Mouse (Mus musculus): ENCODE measurements around the gene Ccr8. TPM values are rescaled to one million over a fixed set of nuclear protein-coding genes. Genes with fewer than 3 reads are reported as not detected.
"Not testable (repeated sequence)": the region's sequence is repeated elsewhere in the genome, so short reads cannot be mapped to it uniquely, and the experiment has no call there.

Gene Ccr8
- polyA plus RNA-seq, 1 experiment from 2014 or later = 0.38 TPM

DNA sequence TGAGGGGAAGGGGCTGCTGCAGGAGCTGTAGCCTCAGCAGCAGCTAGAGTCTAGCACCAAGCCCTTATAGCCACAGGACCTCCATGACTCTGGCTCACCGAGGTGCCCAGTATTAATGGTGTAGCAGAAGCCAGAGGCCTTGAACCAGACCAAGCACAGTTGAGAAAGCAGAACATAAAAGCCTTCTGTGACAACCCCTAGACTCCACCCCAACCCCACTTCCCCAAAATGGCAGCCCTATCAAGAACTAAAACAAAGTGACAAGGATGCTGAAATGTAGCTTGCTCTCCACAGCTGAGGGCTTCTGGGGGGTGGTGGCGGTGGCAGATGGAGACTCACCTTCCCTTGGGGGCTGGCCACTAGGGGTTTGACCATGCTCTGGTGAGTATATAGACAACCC, 9.3 kb downstream of the Ccr8 start:
- no peak overlapping the region for H3K4me3 ChIP-seq (ENCODE audit: low read length)
- H3K4me2 ChIP-seq (ENCODE audit: low read depth, low read length) = no peak overlapping the region
- H3K36me3 ChIP-seq (ENCODE audit: control insufficient read depth, insufficient read depth, low read length) = no peaks in the 10 kb centered on the region
- no peaks in the 10 kb centered on the region for H3K4me1 ChIP-seq (replicated peaks; ENCODE audit: control insufficient read depth, insufficient read depth, low read length)
- WGBS = 96% methylated on average over 2 of the region's 2 CpGs
- H3K9me3 ChIP-seq (ENCODE audit: control insufficient read depth, low read length) = no peaks in the 10 kb centered on the region
- no peak overlapping the region for H3K27ac ChIP-seq (ENCODE audit: low read length)
- no peaks in the 10 kb centered on the region for H3K27me3 ChIP-seq (ENCODE audit: control insufficient read depth, insufficient read depth, low read depth, low read length)
- ATAC-seq (ENCODE audit: low read depth) = no peak
- no peak overlapping the region for H3K9ac ChIP-seq (ENCODE audit: low read length)

DNA sequence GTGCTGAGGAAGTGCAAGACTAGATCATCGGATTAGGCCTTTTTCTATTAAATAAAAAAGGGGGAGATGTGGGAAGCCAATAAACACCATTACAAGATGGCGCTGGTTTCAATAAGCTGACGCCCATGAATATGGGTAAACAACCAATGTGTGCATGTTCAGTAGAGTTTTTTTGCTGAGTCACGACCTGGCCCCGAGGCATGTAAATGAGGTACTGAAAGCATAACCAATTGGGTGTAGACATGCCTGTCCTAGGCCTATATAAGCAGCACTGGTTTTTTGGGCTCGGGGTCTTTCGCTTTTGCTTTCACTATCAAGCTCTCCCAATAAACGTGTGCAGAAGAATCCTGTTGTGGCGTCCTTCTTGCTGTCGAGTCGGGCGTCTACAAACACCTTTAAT, 17.0 kb downstream of the Ccr8 start:
- H3K36me3 ChIP-seq (ENCODE audit: control insufficient read depth, insufficient read depth, low read length); H3K27ac ChIP-seq (ENCODE audit: low read length); ATAC-seq (ENCODE audit: low read depth); H3K4me3 ChIP-seq (ENCODE audit: low read length); H3K4me1 ChIP-seq (replicated peaks; ENCODE audit: control insufficient read depth, insufficient read depth, low read length); H3K27me3 ChIP-seq (ENCODE audit: control insufficient read depth, insufficient read depth, low read depth, low read length); H3K4me2 ChIP-seq (ENCODE audit: low read depth, low read length); H3K9ac ChIP-seq (ENCODE audit: low read length); H3K9me3 ChIP-seq (ENCODE audit: control insufficient read depth, low read length): not testable (repeated sequence)
- WGBS = 94% methylated on average over 12 of the region's 12 CpGs

DNA sequence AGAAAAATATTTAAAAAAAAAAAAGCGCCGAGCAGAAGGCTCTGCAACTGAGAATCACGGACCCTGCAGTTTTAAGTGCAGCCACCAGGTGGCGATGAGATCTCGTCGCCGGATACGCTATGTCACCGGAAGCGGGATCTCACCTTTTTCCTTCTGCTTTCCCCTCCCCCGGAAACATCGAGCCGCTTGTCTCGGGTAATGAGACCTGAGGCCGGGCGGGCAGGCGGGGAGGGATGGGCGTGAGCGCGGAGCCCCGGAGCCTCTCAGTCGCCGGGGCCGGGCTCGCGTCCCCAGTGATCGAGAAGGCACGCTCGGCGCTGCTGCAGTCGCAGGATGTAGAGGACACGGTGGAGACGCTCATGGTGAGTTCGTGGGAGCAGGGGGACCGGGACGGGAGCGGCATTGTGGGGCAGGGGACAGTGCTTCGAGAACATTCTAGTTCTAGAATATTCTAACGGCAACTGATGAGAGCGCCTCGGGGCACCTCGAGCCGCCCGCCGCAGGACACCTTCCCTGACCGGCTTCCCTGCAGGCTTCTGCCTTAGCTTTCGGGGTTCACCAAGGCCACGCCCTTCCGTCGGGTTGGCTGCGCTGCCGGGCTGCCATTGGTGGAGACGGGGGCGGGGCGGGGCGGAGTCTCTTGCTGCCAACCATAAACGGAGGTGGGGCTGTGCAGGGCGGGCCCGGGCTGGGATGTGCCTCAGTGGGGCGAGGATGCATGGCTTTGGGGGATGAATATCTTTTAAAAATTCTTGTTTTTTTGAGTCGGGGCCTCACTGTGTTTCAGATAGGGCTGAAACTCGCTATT, 18.5 kb downstream of the Ccr8 start, which contains the start of gene Slc25a38:
TSS of gene Slc25a38 (plus strand) at position 164 of the 808 bp plus-strand sequence.
- no peaks in the 10 kb centered on the region for H3K9me3 ChIP-seq (ENCODE audit: control insufficient read depth, low read length)
- no peaks in the 10 kb centered on the region for H3K36me3 ChIP-seq (ENCODE audit: control insufficient read depth, insufficient read depth, low read length)
- under 1% methylated on average over 61 of the region's 62 CpGs for WGBS
- peak; percentile 99 for ATAC-seq (ENCODE audit: low read depth)
- H3K4me3 ChIP-seq (ENCODE audit: low read length) = peak within 1 kb of the TSS; percentile 60
- H3K27ac ChIP-seq (ENCODE audit: low read length) = peak within 1 kb of the TSS; percentile 87
- H3K4me1 ChIP-seq (replicated peaks; ENCODE audit: control insufficient read depth, insufficient read depth, low read length) = peaks cover 3% of the 10 kb centered on the region
- peak within 1 kb of the TSS; percentile 60 for H3K4me2 ChIP-seq (ENCODE audit: low read depth, low read length)
- no peaks in the 10 kb centered on the region for H3K27me3 ChIP-seq (ENCODE audit: control insufficient read depth, insufficient read depth, low read depth, low read length)
- H3K9ac ChIP-seq (ENCODE audit: low read length) = peak within 1 kb of the TSS; percentile 74

GRCm38 (mm10) chr9:120111156-120111945, 19.4 kb downstream of the Ccr8 start:
- Histone ChIP-seq H3K9ac (ENCODE audit: low read length) (peak overlapping the region; percentile 74), H3K27ac (ENCODE audit: low read length) (peak overlapping the region; percentile 87; the same call in 1 of the 2 replicates), H3K4me3 (ENCODE audit: low read length) (peak overlapping the region; percentile 60), H3K4me1 (replicated peaks; ENCODE audit: control insufficient read depth, insufficient read depth, low read length) (peaks cover 3% of the 10 kb centered on the region), H3K27me3 (ENCODE audit: control insufficient read depth, insufficient read depth, low read depth, low read length) (no peaks in the 10 kb centered on the region), H3K4me2 (ENCODE audit: low read depth, low read length) (peak overlapping the region; percentile 60), H3K36me3 (ENCODE audit: control insufficient read depth, insufficient read depth, low read length) (no peaks in the 10 kb centered on the region), H3K9me3 (ENCODE audit: control insufficient read depth, low read length) (no peaks in the 10 kb centered on the region)
- ATAC-seq (ENCODE audit: low read depth) = no peak
- WGBS = 70% methylated on average over 15 of the region's 15 CpGs

GRCm38 (mm10) chr9:120112472-120112871, 20.6 kb downstream of the Ccr8 start:
- no peak overlapping the region for H3K9ac ChIP-seq (ENCODE audit: low read length)
- no peak overlapping the region for H3K4me3 ChIP-seq (ENCODE audit: low read length)
- no peak overlapping the region for H3K4me2 ChIP-seq (ENCODE audit: low read depth, low read length)
- peaks cover 3% of the 10 kb centered on the region for H3K4me1 ChIP-seq (replicated peaks; ENCODE audit: control insufficient read depth, insufficient read depth, low read length)
- no peaks in the 10 kb centered on the region for H3K27me3 ChIP-seq (ENCODE audit: control insufficient read depth, insufficient read depth, low read depth, low read length)
- H3K9me3 ChIP-seq (ENCODE audit: control insufficient read depth, low read length) = no peaks in the 10 kb centered on the region
- ATAC-seq (ENCODE audit: low read depth) = no peak
- 90% methylated on average over 6 of the region's 6 CpGs for WGBS
- H3K27ac ChIP-seq (ENCODE audit: low read length) = no peak overlapping the region
- no peaks in the 10 kb centered on the region for H3K36me3 ChIP-seq (ENCODE audit: control insufficient read depth, insufficient read depth, low read length)

DNA sequence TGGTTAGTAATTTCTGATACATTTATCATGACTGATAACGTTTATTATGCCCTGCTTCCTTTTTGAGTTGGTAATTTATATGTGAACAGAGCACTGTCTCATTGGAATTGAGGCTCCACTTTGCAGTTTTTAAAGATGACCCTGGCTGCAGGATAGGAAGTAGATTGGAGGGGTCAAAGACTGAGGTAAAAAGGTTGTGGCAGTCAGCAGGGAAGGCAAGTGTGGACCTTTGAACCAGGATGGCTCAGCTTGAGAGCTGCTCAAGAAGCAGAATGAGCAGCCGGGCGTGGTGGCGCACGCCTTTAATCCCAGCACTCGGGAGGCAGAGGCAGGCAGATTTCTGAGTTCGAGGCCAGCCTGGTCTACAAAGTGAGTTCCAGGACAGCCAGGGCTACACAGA, 21.5 kb downstream of the Ccr8 start:
- Histone ChIP-seq H3K27ac (ENCODE audit: low read length) (no peak overlapping the region), H3K4me3 (ENCODE audit: low read length) (no peak overlapping the region), H3K9ac (ENCODE audit: low read length) (no peak overlapping the region), H3K36me3 (ENCODE audit: control insufficient read depth, insufficient read depth, low read length) (peaks cover 6% of the 10 kb centered on the region), H3K27me3 (ENCODE audit: control insufficient read depth, insufficient read depth, low read depth, low read length) (no peaks in the 10 kb centered on the region), H3K4me1 (replicated peaks; ENCODE audit: control insufficient read depth, insufficient read depth, low read length) (peaks cover 3% of the 10 kb centered on the region), H3K9me3 (ENCODE audit: control insufficient read depth, low read length) (no peaks in the 10 kb centered on the region), H3K4me2 (ENCODE audit: low read depth, low read length) (no peak overlapping the region)
- WGBS = 91% methylated on average over 7 of the region's 7 CpGs
- ATAC-seq (ENCODE audit: low read depth) = no peak

DNA sequence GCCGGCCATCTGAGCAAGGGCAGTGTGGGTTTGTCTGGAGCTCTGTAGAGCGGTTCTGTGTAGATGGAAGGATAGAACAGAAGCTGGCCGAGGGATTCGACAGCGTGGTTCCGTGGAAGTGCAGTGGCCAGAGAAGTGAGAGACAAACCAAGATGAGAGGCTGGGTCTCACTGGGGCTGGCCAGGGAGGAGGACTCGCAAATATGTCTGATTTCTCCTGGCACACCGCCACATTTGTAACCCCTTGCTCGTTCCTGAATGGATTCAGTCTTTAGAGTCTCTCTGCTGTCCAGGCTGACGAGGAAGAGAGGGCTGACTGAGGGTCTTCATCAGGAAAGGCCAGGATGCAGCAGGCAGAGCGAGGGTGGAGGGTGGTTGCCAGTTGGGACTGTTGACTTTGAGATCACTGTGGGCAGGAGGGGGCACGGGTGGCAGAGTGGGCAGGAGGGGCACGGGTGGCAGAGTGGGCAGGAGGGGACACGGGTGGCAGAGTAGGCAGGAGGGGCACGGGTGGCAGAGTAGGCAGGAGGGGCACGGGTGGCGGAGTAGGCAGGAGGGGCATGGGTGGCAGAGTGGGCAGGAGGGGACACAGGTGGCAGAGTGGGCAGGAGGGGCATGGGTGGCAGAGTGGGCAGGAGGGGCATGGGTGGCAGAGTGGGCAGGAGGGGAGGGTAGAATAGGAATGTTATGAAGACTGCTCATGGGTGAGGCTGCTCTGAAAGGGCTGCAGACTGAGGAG, 22.3 kb downstream of the Ccr8 start:
- 82% methylated on average over 17 of the region's 17 CpGs for WGBS
- no peak overlapping the region for H3K4me3 ChIP-seq (ENCODE audit: low read length)
- H3K27me3 ChIP-seq (ENCODE audit: control insufficient read depth, insufficient read depth, low read depth, low read length) = no peaks in the 10 kb centered on the region
- peaks cover 9% of the 10 kb centered on the region for H3K36me3 ChIP-seq (ENCODE audit: control insufficient read depth, insufficient read depth, low read length)
- no peaks in the 10 kb centered on the region for H3K9me3 ChIP-seq (ENCODE audit: control insufficient read depth, low read length)
- H3K9ac ChIP-seq (ENCODE audit: low read length) = no peak overlapping the region
- no peak overlapping the region for H3K4me2 ChIP-seq (ENCODE audit: low read depth, low read length)
- H3K27ac ChIP-seq (ENCODE audit: low read length) = no peak overlapping the region
- ATAC-seq (ENCODE audit: low read depth) = no peak
- H3K4me1 ChIP-seq (replicated peaks; ENCODE audit: control insufficient read depth, insufficient read depth, low read length) = peaks cover 3% of the 10 kb centered on the region

DNA sequence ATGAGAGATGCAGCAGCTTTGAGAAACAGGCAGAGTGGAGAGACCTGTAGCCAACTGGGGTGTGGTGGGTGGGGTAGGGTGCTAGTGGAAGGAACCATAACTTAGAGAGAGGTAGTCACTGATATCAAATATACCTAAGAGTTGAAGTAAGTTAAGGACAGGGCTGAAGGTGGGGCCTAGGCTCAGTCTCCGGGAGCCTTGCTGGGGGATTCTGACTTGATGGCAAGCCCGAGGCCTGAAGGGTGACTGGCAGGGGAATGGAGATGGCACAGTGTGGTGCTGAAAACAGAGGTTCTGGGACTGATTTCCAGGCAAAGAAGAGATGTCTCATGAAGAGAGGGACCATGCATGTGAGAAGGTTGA, 22.9 kb downstream of the Ccr8 start:
- no peak overlapping the region for H3K9ac ChIP-seq (ENCODE audit: low read length)
- no peak overlapping the region for H3K27ac ChIP-seq (ENCODE audit: low read length)
- 88% methylated on average over 2 of the region's 2 CpGs for WGBS

GRCm38 (mm10) chr9:120115580-120115979, 23.7 kb downstream of the Ccr8 start:
- WGBS = 70% methylated on average over 5 of the region's 5 CpGs
- H3K36me3 ChIP-seq (ENCODE audit: control insufficient read depth, insufficient read depth, low read length) = peaks cover 16% of the 10 kb centered on the region
- ATAC-seq (ENCODE audit: low read depth) = no peak
- no peak overlapping the region for H3K4me2 ChIP-seq (ENCODE audit: low read depth, low read length)
- no peaks in the 10 kb centered on the region for H3K9me3 ChIP-seq (ENCODE audit: control insufficient read depth, low read length)
- H3K4me1 ChIP-seq (replicated peaks; ENCODE audit: control insufficient read depth, insufficient read depth, low read length) = peaks cover 3% of the 10 kb centered on the region
- no peak overlapping the region for H3K9ac ChIP-seq (ENCODE audit: low read length)
- no peak overlapping the region for H3K4me3 ChIP-seq (ENCODE audit: low read length)
- H3K27ac ChIP-seq (ENCODE audit: low read length) = no peak overlapping the region
- no peaks in the 10 kb centered on the region for H3K27me3 ChIP-seq (ENCODE audit: control insufficient read depth, insufficient read depth, low read depth, low read length)

More for the DNA sequence above, 22.9 kb downstream of the Ccr8 start:
- peaks cover 12% of the 10 kb centered on the region for H3K36me3 ChIP-seq (ENCODE audit: control insufficient read depth, insufficient read depth, low read length)
- no peak for ATAC-seq (ENCODE audit: low read depth)
- no peaks in the 10 kb centered on the region for H3K27me3 ChIP-seq (ENCODE audit: control insufficient read depth, insufficient read depth, low read depth, low read length)
- no peak overlapping the region for H3K4me2 ChIP-seq (ENCODE audit: low read depth, low read length)
- no peaks in the 10 kb centered on the region for H3K9me3 ChIP-seq (ENCODE audit: control insufficient read depth, low read length)
- H3K4me3 ChIP-seq (ENCODE audit: low read length) = no peak overlapping the region
- peaks cover 3% of the 10 kb centered on the region for H3K4me1 ChIP-seq (replicated peaks; ENCODE audit: control insufficient read depth, insufficient read depth, low read length)
